Mouse (Mus musculus): ENCODE measurements around the gene Tmco3.
A peak's percentile ranks its signal among the peaks of the same experiment; 100 is the strongest.

DNA sequence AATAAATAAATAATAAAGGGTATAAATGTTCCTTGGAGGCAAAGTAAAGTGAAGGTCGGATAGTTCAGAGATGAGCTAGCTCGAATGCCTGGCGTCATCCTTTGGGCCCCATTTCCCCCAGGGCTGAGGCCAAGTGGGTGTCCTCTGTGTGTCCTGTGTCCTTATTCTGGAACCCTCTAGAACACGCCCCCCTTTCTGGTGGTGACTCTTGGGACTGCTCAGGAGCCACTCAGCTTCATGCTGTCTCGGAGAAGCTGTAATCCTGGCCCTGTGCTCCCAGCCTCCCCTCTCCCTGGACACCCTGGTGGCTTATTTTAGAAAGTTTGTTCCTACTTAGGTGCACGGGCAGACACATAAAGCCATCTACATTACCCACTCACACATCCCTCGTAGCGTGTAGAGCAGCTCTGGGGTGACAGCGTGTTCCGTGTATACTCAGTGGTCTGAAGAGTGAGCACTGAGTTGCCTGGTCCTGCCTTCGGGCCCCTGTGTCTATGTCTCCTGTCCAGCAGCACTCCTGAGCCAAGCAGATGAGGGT is 43.6 kb upstream of the Tmco3 start:
- no peak for TF ChIP-seq POLR2A (IDR thresholded peaks at IDR 0.05; ENCODE audit: insufficient read depth, low read depth, low read length)
- peak; percentile 29; the same call in 1 of the 2 replicates for TF ChIP-seq CTCF (IDR thresholded peaks at IDR 0.05)
- TF ChIP-seq EP300 (IDR thresholded peaks at IDR 0.05; ENCODE audit: insufficient read depth, low read depth, low read length): no peak; the same call in 1 of the 2 replicates

Measured in heart, adult 2 months (tissue).